Mouse (Mus musculus) layer of hippocampus, adult 9-10 months (tissue): ENCODE measurements around the gene Tcn2.
A peak's percentile ranks its signal among the peaks of the same experiment; 100 is the strongest.
"Not testable (repeated sequence)": the region's sequence is repeated elsewhere in the genome, so short reads cannot be mapped to it uniquely, and the experiment has no call there.

Source experiments
- DNase-seq: peaks from one replicate; pipeline ENCODE4 v3.0.0; 2022; ENCODE audit warnings: low spot score

The Tcn2 gene

GRCm38 (mm10) chr11:3930019-3930418 is 1.9 kb downstream of the Tcn2 start:
- no peak for DNase-seq

GRCm38 (mm10) chr11:3925916-3926315 is 6.0 kb downstream of the Tcn2 start:
- no peak for DNase-seq

DNA sequence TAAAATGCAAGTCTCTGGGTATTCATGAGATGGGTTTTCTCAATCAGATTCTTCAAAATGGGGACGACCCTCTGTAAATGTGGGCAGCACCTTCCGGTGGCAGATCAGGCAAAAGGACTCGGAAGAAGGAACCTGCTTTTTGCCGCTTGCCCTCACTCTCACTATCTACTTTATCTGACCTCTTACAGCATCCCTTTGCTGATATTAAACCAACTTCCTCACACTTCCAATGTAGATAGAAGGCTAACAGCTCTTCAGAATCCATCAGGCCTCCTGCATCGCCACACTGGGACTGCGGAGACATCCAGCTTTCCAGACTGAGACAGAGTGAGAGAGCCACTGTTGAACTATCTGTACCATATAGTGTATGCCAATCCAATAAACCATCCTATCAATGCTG is 9.2 kb downstream of the Tcn2 start:
- no peak for DNase-seq

DNA sequence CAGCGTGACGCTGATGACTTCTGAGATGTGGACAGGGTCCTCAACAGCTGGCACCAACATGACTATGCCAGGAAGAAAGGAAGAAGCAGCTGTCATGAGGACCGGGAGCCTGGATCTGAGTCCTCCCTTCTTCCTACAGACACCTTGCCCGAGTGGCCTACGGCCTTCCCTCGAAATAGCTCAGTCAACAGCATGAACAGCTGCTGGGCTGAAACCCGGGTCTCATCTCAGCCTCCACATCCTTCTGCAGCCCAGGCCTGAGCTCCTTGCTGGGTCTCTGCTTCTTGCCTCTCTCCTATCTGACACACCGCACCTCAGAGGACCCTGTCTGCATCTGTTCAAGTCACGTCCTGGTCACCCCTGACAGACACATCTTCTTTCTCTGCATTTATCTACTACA is 9.8 kb downstream of the Tcn2 start:
- no peak for DNase-seq

GRCm38 (mm10) chr11:3921281-3921850 is 10.6 kb downstream of the Tcn2 start:
- DNase-seq: no peak

DNA sequence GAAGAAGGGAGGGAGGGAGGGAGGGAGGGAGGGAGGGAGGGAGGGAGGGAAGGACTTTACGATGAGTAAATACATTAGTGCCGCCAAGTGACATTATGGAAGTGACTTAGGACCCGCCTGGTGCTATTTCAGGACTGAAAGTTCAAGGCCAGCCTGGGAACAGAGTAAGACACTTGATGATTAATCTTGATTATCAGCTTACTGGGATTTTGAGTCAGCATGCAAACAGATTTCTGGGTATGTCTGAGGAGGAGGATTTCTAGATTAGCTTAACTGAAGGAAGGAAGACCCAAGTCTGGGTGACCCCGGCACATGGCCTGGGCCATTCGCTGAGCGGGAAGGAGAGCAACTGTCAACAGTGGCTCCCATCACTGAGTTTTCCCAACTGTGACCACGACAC is 11.5 kb downstream of the Tcn2 start:
- DNase-seq: no peak

DNA sequence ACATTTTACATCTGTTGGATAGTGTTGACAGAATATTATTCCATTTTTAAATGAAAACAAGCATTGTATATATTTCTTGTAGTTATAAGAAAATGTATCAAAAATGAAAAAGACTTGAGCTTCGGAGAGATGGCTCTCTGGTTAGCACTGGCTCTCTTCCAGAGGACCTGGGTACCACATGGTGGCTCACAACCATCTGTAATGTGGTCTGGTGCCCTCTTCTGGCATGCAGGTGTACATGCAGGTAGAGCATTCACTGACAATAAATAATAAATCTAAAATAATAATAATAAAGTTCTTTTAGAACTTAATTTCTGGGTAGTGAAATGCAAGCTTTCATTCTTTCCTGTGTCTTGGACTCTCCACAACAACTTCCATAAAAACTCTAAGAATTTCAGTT is 13.2 kb downstream of the Tcn2 start:
- no peak for DNase-seq

DNA sequence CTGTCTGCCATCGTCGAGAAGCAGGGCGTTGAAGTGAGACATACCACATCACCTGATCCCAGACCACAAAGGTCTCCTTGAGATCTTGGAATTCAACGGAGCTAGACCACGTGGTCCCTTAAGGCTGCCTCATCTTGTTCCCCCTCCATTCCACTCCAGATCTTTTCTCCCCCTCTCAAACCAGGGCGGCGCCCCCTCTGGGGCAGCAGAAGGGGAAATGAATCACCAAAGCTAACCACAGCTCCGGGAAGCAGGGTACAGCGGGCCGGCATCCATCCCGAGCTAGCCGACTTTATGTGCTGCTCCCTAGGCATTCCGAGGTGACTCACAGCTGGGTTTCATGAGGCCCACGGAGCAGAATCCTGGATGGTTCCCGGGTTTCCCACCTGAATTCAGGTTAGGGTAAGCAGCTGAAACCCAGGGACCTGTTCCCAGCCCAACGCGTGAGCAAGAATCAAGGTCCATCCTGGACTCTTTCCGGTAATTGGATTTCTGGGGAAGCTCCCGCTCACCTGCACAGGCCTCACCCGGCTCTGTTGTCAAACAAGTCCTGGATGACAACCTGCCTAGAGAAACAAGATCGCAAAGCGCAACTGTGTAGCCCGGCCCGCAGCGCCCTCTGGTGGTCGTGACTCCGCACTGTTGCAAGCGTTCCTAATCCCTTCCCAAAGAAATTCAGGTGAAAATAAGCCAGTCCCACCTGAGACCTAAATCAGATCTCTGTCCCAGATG is 17.7 kb downstream of the Tcn2 start, which contains the start of gene Slc35e4:
TSS of gene Slc35e4 (minus strand) at position 556 of the 732 bp plus-strand sequence.
- DNase-seq: peak; percentile 55

- DNase-seq: peak; percentile 76
Measured at GRCm38 (mm10) chr11:3913316-3914108, 18.4 kb downstream of the Tcn2 start.

GRCm38 (mm10) chr11:3912875-3913271 is 19.1 kb downstream of the Tcn2 start:
- no peak for DNase-seq

- DNase-seq: no peak
Measured at GRCm38 (mm10) chr11:3912100-3912874, 19.7 kb downstream of the Tcn2 start.

GRCm38 (mm10) chr11:3911440-3911839 is 20.5 kb downstream of the Tcn2 start:
- not testable (repeated sequence) for DNase-seq

- DNase-seq: no peak
Measured at GRCm38 (mm10) chr11:3910513-3911310, 21.2 kb downstream of the Tcn2 start.

- DNase-seq: no peak
Measured at GRCm38 (mm10) chr11:3909236-3909635, 22.7 kb downstream of the Tcn2 start.

DNA sequence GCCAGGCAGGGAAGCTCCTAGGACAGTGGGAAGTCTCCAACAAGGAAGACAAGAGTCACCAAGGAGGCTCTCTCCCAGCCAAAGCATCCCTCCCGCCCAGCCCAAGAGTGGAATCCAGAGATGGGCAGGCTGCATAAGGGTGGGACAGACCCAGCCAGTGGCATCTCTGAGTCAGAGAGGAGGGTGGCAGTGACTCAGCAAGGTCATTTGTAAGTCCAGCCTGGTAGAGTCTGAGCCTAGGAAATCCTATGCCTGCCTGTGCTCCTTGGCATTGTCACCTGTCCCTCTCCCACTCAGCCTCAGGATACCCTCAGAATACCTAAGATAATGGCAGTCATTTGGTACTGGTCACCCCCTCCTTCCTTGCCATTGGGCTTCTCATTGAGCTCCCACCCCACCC is 26.5 kb downstream of the Tcn2 start:
- DNase-seq: no peak

DNA sequence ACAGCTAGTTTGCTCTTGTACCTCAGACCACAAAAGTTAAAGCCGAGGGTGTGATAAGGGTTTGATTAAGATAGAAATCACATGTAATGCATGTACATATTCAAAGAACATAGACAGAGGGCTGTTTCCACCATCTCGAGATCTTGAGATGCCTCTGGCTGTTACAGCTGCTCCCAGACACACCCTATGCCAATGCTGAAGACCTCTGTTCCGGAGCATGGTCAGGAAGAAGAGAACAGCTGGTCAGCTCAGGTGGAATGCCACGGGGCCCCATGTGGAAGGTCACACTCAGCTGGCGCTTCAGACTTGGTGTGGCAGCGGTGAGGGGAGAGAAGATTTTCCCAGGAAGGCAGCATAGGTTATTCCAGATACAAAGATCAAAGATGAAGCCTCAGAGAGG is 27.3 kb downstream of the Tcn2 start:
- DNase-seq: no peak

DNA sequence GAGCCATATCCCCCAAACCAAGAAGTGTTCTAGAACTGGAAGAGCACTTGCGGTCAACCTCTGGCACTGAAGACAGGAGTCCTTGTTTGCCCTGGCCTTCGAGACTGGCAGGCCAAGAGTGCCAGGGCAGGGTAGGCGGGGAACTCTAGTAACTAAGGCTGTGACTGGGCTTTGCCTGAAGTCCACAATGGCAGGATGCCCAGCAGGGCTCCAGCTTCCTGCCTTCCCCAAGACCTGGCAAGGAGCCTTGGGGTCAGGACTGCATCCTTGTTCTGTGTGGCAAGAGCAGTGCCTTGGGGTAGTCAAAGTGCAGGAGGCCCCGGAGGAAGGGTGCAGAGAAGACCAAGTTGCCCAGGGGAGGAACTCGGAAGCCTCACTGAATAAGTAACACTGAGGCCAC is 28.9 kb downstream of the Tcn2 start:
- no peak for DNase-seq

- no peak for DNase-seq
Measured at GRCm38 (mm10) chr11:3902516-3902915, 29.4 kb downstream of the Tcn2 start.

GRCm38 (mm10) chr11:3900296-3900695 is 31.7 kb downstream of the Tcn2 start:
- no peak for DNase-seq

GRCm38 (mm10) chr11:3895933-3896332 is 36.0 kb downstream of the Tcn2 start:
- no peak for DNase-seq

GRCm38 (mm10) chr11:3895458-3895857 is 36.5 kb downstream of the Tcn2 start:
- no peak for DNase-seq
